Mouse (Mus musculus): ENCODE measurements around the gene Epb41l2.

DNA sequence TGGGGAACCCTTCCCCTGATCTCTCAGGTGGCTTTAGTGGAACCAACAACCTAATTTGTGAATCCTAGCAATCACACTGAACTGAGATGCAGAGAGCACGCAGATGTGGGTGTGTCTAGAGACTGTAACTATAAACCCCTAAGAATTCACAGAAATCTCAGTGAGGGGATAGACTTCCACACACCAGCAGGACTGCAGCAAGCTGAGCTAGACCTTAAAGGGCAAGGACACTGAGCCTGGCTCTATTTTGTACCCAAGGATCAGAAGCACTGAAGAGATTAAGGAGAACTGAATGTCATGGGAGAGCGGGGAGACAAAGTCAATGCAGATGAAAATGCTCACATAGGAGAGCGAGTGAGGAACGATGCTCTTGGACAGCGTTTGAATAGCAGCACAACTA lies 49.6 kb upstream of the Epb41l2 start:
- no peak for TF ChIP-seq CTCF (IDR thresholded peaks at IDR 0.05; ENCODE audit: extremely low read depth, insufficient read depth, insufficient read length, insufficient replicate concordance)
- TF ChIP-seq POLR2A (IDR thresholded peaks at IDR 0.05; ENCODE audit: low read depth, low read length): no peak

Measured in spleen, adult 2 months (tissue).